7 mouse cellular contexts compared by ENCODE assay signal in the genomic region with DNA sequence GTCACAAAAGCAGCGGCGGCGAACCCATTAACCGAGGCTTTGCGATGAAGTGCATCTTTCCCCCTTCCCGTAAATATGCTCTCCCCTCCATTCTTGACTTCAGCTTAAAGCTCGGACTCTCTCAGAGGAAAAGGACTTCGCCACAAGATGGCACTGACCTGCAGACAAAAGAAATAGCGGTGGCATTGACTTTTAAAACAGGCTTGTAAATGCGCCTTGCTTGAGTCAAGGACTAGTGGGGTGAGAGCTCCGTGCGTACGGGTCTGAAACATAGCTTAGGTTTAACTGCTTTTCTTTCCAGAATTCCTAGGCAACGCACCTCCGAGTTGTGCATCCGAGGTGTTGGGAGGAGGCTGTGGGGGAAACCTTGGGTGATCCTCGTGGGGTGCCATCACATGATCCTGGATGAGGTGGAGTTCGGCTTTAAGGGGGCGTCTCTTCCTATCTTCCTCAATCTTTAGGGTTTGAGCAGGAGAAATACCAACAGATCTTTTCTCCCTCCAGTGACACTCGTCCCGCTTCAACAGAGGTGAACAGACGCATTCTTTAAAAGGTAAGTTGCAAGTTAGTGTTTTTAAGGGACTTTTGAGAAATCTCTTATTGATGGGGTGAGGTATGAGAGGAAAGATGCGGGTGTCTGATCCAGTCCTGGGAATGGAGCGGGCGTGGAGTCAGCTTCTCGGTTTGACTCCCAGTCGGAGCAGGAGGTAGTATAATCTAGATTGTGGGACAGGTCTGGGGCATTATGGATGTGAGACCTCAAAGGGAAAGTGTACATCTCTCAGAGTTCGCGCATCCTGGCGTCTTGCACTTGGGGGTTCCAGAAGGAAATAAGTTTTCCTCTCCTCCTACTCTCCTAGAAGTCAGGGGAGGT. TPM values are rescaled to one million over a fixed set of nuclear protein-coding genes. Genes with fewer than 3 reads are reported as not detected.
DNase-seq lines count a peak whose midpoint lies in the region; ATAC-seq and TF ChIP-seq lines count a peak whose summit lies in the region.

Gene Npy1r (plus strand): TSS at position 223 of the 874 bp plus-strand sequence.

- H3K9me3 ChIP-seq in embryonic facial prominence, embryonic 12.5 days, result no peaks in the 10 kb centered on the region
- H3K9me3 ChIP-seq in heart, embryonic 14.5 days (ENCODE audit: control insufficient read depth, low read length), result no peaks in the 10 kb centered on the region
- H3K9me3 ChIP-seq in kidney, postnatal 0 days (replicated peaks; ENCODE audit: low read length), result no peaks in the 10 kb centered on the region
- no peaks in the 10 kb centered on the region for H3K9me3 ChIP-seq in limb, embryonic 15.5 days
- no peaks in the 10 kb centered on the region for H3K9me3 ChIP-seq in neural tube, embryonic 13.5 days

- H3K27ac ChIP-seq in embryonic facial prominence, embryonic 12.5 days, result no peak within 1 kb of the TSS
- no peak within 1 kb of the TSS for H3K27ac ChIP-seq in heart, embryonic 14.5 days (replicated peaks in 1 of 2; ENCODE audit: control insufficient read depth in 1 of 2, insufficient read depth in 1 of 2, low read depth in 2 of 2, low read length in 2 of 2)
- no peak within 1 kb of the TSS for H3K27ac ChIP-seq in kidney, postnatal 0 days
- no peak within 1 kb of the TSS for H3K27ac ChIP-seq in limb, embryonic 15.5 days
- H3K27ac ChIP-seq in neural tube, embryonic 13.5 days (replicated peaks), result 0 out of 2 replicates have a peak within 1 kb of the TSS, but pooled peaks have one; percentile 28

- WGBS in embryonic facial prominence, embryonic 12.5 days, result under 1% methylated on average over 30 of the region's 30 CpGs
- WGBS in heart, embryonic 14.5 days, result under 1% methylated on average over 30 of the region's 30 CpGs
- 2% methylated on average over 30 of the region's 30 CpGs for WGBS in kidney, postnatal 0 days
- WGBS in limb, embryonic 15.5 days, result 1% methylated on average over 30 of the region's 30 CpGs
- WGBS in neural tube, embryonic 13.5 days, result 1% methylated on average over 30 of the region's 30 CpGs

- peak within 1 kb of the TSS; percentile 36 for H3K4me3 ChIP-seq in embryonic facial prominence, embryonic 12.5 days
- H3K4me3 ChIP-seq in heart, embryonic 14.5 days (ENCODE audit: control insufficient read depth in 1 of 2, insufficient read depth in 1 of 2, low read depth in 1 of 2, low read length in 2 of 2), result peak within 1 kb of the TSS; percentile 50 to 64
- H3K4me3 ChIP-seq in kidney, postnatal 0 days (replicated peaks; ENCODE audit: low read depth, low read length), result peak within 1 kb of the TSS; percentile 23
- peak within 1 kb of the TSS; percentile 35 for H3K4me3 ChIP-seq in limb, embryonic 15.5 days
- peak within 1 kb of the TSS; percentile 49 for H3K4me3 ChIP-seq in neural tube, embryonic 13.5 days

- no peaks in the 10 kb centered on the region for H3K36me3 ChIP-seq in embryonic facial prominence, embryonic 12.5 days
- H3K36me3 ChIP-seq in heart, embryonic 14.5 days (ENCODE audit: control insufficient read depth, insufficient read depth, low read length), result no peaks in the 10 kb centered on the region
- H3K36me3 ChIP-seq in kidney, postnatal 0 days (ENCODE audit: insufficient read depth, low read length), result no peaks in the 10 kb centered on the region
- H3K36me3 ChIP-seq in limb, embryonic 15.5 days, result no peaks in the 10 kb centered on the region
- H3K36me3 ChIP-seq in neural tube, embryonic 13.5 days, result no peaks in the 10 kb centered on the region

- peak; percentile 58; the same call in 1 of the 2 replicates for ATAC-seq in embryonic facial prominence, embryonic 12.5 days (ENCODE audit: insufficient number of reproducible peaks, insufficient read depth, low FRiP score, low TSS enrichment)
- ATAC-seq in heart, embryonic 14.5 days (ENCODE audit: insufficient number of reproducible peaks, insufficient read depth, low FRiP score, low read depth), result no peak
- peak; percentile 70 for ATAC-seq in kidney, postnatal 0 days (replicated peaks; ENCODE audit: low FRiP score, low read depth)
- no peak for ATAC-seq in limb, embryonic 15.5 days (ENCODE audit: insufficient number of reproducible peaks, low FRiP score, low TSS enrichment, low read depth)
- ATAC-seq in neural tube, embryonic 13.5 days (ENCODE audit: low read depth), result peak; percentile 85

- 0 out of 2 replicates have a peak within 1 kb of the TSS, but pooled peaks have one; percentile 12 for H3K9ac ChIP-seq in embryonic facial prominence, embryonic 12.5 days
- peak within 1 kb of the TSS; percentile 59 for H3K9ac ChIP-seq in heart, embryonic 14.5 days (ENCODE audit: low read length)
- H3K9ac ChIP-seq in kidney, postnatal 0 days (ENCODE audit: low read depth, low read length), result no peak within 1 kb of the TSS
- no peak within 1 kb of the TSS for H3K9ac ChIP-seq in limb, embryonic 15.5 days
- peak within 1 kb of the TSS; percentile 65 for H3K9ac ChIP-seq in neural tube, embryonic 13.5 days

- H3K4me1 ChIP-seq in embryonic facial prominence, embryonic 12.5 days, result peaks cover 3% of the 10 kb centered on the region; the same call in 1 of the 2 replicates
- peaks cover 2 to 4% of the 10 kb centered on the region in 2 experiments; a peak in 3 of 4 replicates for H3K4me1 ChIP-seq in heart, embryonic 14.5 days (ENCODE audit: control insufficient read depth in 2 of 2, insufficient read depth in 2 of 2, low read length in 2 of 2)
- peaks cover 3% of the 10 kb centered on the region; the same call in 1 of the 2 replicates for H3K4me1 ChIP-seq in kidney, postnatal 0 days (replicated peaks; ENCODE audit: insufficient read depth, low read length)
- peaks cover 6% of the 10 kb centered on the region; the same call in 1 of the 2 replicates for H3K4me1 ChIP-seq in limb, embryonic 15.5 days
- peaks cover 15% of the 10 kb centered on the region for H3K4me1 ChIP-seq in neural tube, embryonic 13.5 days (replicated peaks)

- DNase-seq in adrenal gland, adult 8-10 months, result peak; percentile 26
- DNase-seq in kidney, postnatal 0 days (ENCODE audit: low spot score), result peak; percentile 82
- DNase-seq in thymus, postnatal 14 days, result no peak

- H3K4me2 ChIP-seq in embryonic facial prominence, embryonic 12.5 days (replicated peaks), result peak within 1 kb of the TSS; percentile 53
- H3K4me2 ChIP-seq in heart, embryonic 14.5 days (ENCODE audit: low read length), result peak within 1 kb of the TSS; percentile 91
- H3K4me2 ChIP-seq in kidney, postnatal 0 days (ENCODE audit: low read length), result peak within 1 kb of the TSS; percentile 58
- peak within 1 kb of the TSS; percentile 66 for H3K4me2 ChIP-seq in limb, embryonic 15.5 days
- peak within 1 kb of the TSS; percentile 79 for H3K4me2 ChIP-seq in neural tube, embryonic 13.5 days

- H3K27me3 ChIP-seq in embryonic facial prominence, embryonic 12.5 days, result peaks cover 38% of the 10 kb centered on the region
- H3K27me3 ChIP-seq in heart, embryonic 14.5 days (ENCODE audit: control insufficient read depth, insufficient read depth, low read length), result peaks cover 23% of the 10 kb centered on the region
- peaks cover 9% of the 10 kb centered on the region; the same call in 1 of the 2 replicates for H3K27me3 ChIP-seq in kidney, postnatal 0 days (ENCODE audit: insufficient read depth, low read length)
- H3K27me3 ChIP-seq in limb, embryonic 15.5 days, result peaks cover 33% of the 10 kb centered on the region
- H3K27me3 ChIP-seq in neural tube, embryonic 13.5 days, result peaks cover 21% of the 10 kb centered on the region

- TF ChIP-seq CTCF in kidney, postnatal 0 days (IDR thresholded peaks at IDR 0.05; ENCODE audit: low read depth), result peak; percentile 78

RNA-seq across cellular contexts. Expression of gene Npy1r, which starts in this region (rescaled TPM):
- 1 to 10 TPM; 2.3 to 5.9 (median 3.7) TPM for total RNA-seq in adrenal gland, adult 8-10 months (2022)
- 1.7 and 2.4 TPM in 2 replicates for polyA plus RNA-seq in embryonic facial prominence, embryonic 12.5 days (2016; fragmentation: Nextera tagmentation; extraction: Ambion mirVana)
- polyA plus RNA-seq in heart, embryonic 14.5 days (2014; fragmentation: Nextera tagmentation; extraction: Ambion mirVana), result 2.4 and 3.1 TPM in 2 replicates
- polyA plus RNA-seq in kidney, postnatal 0 days (2015; fragmentation: Nextera tagmentation; extraction: Ambion mirVana), result 0.26 and 0.41 TPM in 2 replicates
- 1.5 and 2.3 TPM in 2 replicates for polyA plus RNA-seq in limb, embryonic 15.5 days (2015; fragmentation: Nextera tagmentation; extraction: Ambion mirVana)
- 11.0 and 12.8 TPM in 2 replicates for polyA plus RNA-seq in neural tube, embryonic 13.5 days (2015; fragmentation: Nextera tagmentation; extraction: Ambion mirVana)

Comparison
In these comparisons a context has a peak if more than half of its experiments do, and no peak if none do; other contexts are left out.
1. Peak in DNase-seq, ATAC-seq, H3K4me3 ChIP-seq and H3K4me2 ChIP-seq in kidney, postnatal 0 days; RNA of the gene not detected or under 1 TPM.
2. ATAC-seq: peak in embryonic facial prominence, embryonic 12.5 days (single experiment) and neural tube, embryonic 13.5 days (single experiment); none in heart, embryonic 14.5 days (single experiment) and limb, embryonic 15.5 days (single experiment).
3. H3K9ac ChIP-seq: peak in embryonic facial prominence, embryonic 12.5 days (single experiment), heart, embryonic 14.5 days (single experiment) and neural tube, embryonic 13.5 days (single experiment); none in kidney, postnatal 0 days (single experiment) and limb, embryonic 15.5 days (single experiment).
4. Peak in every context shown above with its lines, with median percentiles within 50 percentile points of each other: H3K4me2 ChIP-seq and H3K4me3 ChIP-seq.